Mouse (Mus musculus) adrenal gland, postnatal 14 days (tissue): Measurements from ENCODE around the gene Crybb2. TPM values are rescaled to one million over a fixed set of nuclear protein-coding genes. Genes with fewer than 3 reads are reported as not detected.
A peak's percentile ranks its signal among the peaks of the same experiment; 100 is the strongest.

Experiments used
- DNase-seq: peaks from one replicate; pipeline ENCODE4 v3.0.0; 2021; ENCODE audit warnings: mixed read lengths
- long read RNA-seq, 2 experiments: library from polyadenylated mRNA; stranded (forward); transcript quantifications; one replicate each; pipeline ENCODE4 v2.0.0; 2021
- total RNA-seq: library from RNA; stranded (reverse); gene quantifications from 2 replicates; pipeline ENCODE4 v1.2.3, GENCODE M21; 2021

The Crybb2 gene
- not detected in 2 replicates for total RNA-seq
- long read RNA-seq, experiment 1 = 0 reads
- long read RNA-seq, experiment 2 = 0 reads

DNA sequence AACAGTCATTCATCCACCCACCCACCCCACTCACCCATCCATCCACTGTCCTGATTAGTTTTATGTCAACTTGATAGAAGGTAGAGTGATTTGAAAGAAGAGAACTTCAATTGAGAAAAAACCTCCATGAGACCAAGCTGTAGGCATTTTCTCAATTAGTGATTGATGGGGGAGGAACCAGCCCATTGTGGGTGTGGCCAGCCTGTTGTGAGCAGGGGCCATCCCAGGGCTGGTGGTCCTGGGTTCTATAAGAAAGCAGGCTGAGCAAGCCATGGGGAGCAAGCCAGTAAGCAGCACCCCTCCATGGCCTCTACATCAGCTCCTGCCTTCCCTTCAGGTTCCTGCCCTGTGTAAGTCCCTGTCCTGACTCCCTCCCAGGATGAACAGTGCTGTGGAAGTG lies at the start of gene Crybb2:
TSS of gene Crybb2 (minus strand) at position 101 of the 400 bp plus-strand sequence.
- DNase-seq = no peak

DNA sequence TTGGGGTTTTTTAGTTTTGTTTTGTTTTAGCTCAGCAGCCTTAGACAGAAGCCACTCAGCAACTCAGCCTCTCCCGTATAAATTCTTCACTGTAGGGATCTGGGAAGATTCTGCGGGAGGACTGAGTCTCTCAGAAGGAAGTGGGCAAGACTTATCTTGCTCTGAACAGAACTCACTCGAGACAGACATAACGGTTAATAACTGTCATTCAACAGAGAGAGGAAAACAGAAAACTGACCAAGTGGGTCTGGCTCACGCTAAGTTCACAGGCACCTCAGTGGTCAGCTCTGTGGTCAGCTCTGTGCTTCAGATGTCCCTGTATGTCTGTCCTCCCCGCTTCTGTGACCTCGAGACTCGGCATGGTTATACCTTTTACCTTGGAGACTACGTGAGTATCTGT lies 49.4 kb upstream of the Crybb2 start:
- DNase-seq = no peak

DNA sequence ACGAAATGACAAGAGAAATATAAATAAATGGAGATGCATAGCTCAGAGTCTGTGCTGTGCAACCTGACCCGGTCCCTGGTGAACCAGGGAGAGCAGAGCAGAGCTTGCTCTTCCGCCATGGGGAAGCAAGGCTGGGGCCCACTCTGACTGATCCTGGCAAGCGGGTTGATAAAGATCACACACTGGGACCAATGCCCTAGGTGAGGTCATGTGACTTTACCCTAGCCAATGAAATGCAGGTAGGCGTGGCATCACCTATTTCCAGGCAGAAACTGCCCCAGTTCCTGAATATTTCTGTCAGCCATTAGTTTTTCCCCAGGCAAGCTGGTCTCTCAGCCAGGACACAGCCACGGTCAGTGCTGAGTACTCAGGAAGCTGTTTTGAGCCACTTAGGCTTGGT lies 48.8 kb upstream of the Crybb2 start:
- peak; percentile 46 for DNase-seq

DNA sequence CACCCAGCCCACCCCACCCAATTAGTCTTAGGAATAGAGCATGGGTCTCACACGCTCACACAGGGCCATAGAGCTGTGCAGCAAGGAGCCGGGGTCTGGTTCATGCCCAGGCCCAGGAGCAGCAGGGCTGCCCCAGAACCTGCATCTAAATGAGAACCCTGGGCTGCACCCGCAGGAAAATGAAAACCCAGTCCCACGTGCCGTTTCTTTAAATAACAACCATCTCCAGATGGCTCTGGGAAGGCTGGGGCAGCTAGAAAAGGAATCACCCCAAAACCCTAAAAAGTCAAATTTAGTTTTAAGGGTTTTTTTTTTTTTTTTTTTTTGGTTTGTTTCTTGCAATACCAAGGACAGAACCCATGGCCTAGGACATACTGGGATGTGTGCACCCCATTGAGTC lies 47.4 kb upstream of the Crybb2 start:
- DNase-seq = no peak

DNA sequence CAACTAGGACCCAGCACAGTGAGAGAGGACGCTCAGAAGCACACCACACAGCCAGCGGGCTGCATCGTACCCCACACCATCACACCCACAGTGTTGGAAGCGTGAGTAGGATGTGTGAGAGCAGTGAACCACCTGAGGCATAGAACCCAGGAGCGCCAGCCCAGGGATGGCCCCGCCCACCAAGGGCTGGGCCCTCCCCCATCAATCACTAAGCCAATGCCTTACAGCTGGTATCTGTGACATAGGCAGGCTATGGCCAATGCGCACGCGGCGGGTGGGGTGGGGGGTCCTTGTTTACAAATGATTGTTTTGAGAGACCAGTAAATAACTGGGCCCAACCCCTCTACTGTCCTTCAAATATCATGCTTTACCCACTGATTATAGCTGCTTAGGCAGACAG lies 46.0 kb upstream of the Crybb2 start:
- no peak for DNase-seq

DNA sequence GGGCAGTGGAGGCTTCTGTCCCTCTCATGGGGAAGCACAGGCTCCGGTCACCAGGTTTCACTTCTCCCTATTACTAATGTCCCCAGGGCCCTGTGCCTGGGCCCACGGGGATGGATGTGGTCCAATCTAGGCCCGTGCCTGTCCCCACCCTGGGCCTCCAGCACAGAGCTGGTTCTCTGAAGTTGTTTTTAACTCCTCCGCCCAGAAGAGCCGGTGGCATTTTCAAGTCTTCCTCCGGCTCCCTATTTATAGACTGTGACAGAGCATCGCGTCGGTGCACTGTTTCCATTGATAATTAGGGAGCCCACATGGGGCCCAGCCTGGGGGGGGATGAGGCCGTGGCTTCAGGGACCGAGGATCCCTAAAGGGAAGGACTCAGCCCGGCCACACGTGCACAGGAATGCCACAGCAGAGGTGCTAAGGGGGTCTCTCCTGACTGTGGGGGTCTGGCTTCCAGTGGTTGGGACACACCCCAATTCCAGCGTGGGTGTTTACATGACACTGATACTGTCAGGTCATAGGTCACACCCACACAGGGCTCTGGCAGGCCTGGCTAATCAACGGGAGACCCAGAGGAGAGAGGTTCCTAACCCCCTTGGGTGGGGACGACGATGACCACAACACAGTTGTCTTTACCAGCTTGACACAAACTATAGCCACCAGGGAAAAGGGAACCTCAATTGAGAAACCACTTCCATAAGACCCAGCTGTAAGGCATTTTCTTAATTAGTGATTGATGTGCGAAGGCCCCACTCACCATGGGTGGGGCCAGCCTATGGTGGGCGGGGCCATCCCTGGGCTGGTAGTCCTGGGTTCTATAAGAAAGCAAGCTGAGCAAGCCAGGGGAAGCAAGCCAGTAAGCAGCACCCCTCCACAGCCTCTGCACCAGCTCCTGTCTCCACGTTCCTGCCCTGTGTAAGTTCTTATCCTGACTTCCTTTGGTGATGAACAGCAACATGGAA lies 44.6 kb upstream of the Crybb2 start:
- no peak for DNase-seq

DNA sequence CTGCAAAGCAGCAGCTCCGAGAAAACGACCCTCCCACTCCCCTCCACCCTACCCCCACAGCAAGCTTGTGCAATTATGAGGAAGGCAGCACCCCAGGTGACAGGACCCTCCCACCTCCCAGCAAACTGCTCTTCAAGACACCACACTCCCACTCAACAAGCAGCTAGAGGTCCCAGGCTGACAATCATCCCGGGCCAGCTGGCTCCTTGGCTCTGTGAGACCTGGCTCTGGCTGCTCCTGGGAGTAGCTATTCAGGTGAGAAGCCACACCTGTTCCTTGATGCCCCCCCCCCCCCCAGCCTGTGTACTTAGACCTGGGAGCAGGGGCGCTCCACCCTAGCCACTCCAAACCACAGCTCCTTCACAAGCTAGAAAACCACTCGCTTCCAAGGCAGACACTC lies 43.2 kb upstream of the Crybb2 start:
- DNase-seq = no peak

DNA sequence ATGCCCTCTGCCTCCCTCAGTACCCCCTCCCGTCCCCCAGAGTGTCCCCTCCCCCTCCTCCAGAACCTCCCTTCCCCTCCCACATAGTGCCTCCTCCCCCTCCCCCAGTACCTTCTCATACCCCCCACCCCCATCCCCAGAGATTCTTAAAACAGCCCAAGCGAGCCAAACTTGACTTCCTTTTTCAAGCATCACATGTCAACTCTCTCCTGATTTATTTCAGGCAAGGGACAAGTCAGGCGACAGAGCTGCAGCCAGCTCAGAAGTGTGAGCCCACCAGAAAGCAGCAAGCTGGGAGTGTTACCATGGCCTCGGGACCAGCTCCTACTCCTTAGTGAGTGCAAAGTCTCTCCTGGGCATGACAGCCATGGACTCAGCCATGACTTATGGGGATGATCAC lies 41.4 kb upstream of the Crybb2 start:
- no peak for DNase-seq

DNA sequence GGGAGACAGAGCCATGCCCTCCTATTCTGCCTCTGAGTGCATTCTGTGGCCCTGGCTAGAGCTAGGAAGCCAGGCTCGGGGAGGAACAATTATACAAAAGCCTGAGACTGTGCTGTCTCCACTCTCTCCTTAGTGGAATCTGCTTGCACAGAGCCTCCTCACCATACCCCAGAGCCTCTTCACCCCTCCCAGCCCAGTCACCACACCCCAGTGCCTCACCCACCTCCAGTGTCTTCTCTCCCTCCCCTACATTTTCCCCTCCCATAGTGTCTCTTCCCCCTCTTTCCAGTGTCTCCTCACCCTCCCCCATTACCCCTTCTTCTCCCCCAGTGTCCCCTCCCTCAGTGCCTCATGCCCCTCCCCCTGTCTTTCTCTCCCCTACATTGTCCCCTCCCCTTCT lies 41.0 kb upstream of the Crybb2 start:
- no peak for DNase-seq

DNA sequence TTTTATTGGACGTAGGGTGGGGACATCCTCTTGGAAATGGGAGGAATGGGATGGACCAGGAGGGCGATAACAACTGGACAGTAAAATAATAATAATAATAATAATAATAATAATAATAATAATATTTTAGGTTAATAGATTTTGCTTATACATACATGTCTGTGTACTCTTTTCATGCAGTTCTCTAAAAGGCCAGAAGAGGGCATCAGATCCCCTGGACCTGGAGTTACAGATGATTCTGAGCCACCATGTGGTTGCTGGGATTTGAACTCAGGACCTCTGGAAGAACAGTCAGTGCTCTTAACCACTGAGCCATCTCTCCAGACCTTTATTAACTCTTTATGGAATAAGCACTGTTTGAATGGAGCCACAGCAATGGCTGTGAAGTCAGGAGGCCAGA lies 39.7 kb upstream of the Crybb2 start:
- peak; percentile 32 for DNase-seq

DNA sequence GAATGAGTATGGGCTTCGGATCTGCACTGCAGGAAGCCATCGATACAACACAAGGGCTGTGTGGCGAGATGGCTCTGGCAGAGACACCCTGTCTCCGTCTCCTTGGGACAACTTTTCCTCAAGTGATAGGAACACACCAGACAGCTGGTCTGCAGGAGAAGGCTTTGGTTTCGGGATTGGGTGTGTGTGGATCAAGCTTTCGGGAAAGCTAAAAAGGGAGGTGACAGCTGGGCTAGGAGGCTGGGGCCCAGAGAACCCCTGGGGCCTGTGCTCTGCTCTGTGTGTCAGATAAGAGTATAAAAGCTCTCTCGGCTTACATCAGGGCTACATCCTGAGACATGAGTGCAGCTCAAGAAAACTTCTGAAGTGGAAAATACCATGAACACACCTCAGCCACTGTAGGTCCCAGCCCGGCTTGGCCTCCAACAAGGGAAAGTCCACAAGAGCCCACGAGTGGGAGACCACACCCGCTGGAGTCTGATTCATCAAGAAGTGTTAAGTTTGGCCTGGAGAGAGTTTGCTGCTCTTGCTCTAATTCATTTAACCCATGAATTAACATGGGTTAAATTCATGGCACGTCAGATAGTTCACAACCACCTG lies 38.3 kb upstream of the Crybb2 start:
- no peak for DNase-seq

DNA sequence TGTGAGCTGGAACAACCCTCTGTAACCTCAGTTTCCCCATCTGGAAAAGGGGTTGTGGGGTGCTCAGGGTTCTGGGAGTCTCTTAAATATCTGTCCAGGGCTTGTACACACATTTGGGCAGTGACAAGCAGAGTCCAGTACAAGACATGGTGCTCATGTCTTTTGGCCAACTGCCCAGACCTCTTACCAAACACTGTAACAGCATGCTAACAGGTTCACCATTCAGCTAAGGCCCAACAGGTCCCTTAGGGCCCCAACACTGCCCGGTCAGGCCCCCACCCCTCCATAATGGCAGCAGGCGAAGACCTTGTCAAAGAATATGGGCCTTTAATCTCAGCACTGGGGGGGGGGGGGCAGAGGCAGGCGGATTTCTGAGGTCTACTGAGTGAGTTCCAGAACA lies 37.8 kb upstream of the Crybb2 start:
- DNase-seq = peak; percentile 72

DNA sequence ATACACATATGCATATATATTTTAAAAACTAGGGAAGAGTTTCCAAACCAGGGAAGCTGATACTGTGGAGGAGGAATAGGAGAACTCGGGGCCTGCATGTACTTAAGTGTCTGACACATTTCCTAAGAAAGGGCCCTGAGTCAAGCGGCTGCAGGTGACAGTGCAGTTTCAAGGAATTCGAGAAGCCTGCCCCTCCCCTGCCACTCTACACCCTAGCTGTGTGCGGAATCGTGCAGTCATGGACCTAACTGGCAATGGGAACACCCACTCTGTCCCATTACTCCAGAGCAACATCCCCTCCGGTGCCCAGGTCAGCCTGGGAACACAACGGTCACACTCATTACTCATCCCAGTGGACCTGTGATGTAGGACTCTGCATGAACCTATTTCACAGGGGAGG lies 36.7 kb upstream of the Crybb2 start:
- DNase-seq = no peak

DNA sequence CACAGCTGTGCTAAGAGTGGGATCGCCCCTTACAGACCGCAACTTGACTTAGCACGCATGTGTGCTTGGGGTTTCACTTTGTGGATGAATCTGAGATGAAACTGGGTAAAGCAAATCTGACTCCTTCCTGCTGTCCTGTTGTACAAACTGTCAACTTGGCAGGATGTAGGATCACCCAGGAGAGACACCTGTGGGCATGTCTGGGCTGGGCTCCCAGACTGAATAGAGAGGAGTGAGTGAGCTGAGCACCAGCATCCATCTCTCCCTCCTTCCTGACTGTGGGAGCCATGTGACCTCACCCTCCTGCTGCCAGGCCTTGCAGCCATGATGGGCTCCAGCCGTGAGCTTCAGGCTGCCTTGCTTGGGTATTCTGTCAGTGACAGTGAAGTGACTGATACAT lies 35.6 kb upstream of the Crybb2 start:
- no peak for DNase-seq

DNA sequence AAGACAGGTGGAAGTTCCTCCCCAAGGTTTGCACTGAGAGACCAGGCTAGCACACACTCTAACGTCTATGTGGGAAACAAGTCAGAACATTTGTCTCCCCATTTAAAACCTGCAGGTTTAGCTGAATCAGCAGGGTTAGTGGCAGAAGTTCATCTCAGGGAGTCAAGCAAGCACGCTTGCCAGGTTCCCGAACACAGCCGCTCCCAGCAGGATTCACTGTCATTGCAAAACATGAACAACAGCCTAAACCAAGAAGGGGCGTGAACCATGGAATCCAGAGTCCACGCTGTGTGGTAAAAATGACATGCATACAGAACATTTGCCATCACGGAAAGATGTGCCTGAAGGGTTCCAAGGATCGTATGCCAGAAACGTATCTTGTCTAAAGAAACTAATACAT lies 35.1 kb upstream of the Crybb2 start:
- DNase-seq = no peak

DNA sequence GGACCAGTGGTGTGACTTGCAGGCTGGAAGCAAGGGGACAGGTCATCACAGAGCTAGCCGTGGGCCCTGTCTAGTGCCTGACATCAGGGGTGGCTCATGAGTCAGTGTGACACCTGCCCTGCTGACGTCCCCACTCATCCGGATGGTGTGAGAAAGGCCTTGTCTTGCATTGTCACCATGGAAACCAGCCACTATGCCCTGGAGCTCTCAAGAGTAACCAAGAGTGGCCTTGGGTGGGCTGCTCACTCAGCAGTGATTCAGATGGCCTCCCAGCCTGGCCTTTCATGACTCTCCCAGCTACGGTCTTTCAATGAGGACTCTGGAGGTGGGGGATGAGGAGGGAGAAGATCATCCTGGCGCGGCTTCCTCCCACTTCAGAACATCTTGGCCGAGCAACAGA lies 32.5 kb upstream of the Crybb2 start:
- DNase-seq = peak; percentile 85

DNA sequence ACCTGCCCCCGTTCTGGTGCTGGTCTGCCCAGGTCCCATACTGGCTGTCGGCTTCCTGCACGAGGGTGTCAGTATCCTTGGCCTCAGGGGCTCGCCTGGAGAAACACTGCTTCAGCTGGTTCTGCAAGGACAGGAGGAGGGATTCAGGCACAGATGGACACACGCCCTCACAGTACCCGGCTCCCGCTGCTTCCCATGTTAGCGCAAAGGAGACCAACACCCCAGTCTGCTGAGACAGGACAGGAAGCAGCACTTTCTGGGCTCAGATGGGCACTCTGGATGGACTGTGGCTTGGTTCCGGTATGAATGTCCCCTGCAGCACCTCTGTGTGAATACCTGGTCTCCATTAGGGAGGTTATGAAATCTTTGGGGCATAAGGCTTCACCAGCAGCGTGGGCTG lies 31.5 kb upstream of the Crybb2 start:
- DNase-seq = no peak

DNA sequence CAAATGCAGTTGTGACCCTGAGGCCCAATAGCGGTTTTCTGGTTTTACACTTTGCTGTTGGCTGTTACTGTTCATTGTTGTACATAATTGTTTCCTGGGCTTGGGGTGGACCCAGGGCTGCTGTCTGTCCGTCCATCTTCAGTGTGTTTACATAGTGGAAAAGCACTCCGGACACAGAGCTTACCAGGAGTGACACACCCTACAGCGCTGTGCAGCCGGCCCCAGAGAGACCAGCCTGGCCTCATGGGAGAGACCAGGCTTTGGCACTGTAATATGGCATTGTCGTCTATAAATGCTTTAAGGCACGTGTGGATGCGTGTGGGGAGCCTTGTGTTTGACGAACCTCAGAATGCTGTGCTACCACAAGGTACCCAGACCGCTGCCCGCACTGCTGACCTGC lies 30.5 kb upstream of the Crybb2 start:
- no peak for DNase-seq

DNA sequence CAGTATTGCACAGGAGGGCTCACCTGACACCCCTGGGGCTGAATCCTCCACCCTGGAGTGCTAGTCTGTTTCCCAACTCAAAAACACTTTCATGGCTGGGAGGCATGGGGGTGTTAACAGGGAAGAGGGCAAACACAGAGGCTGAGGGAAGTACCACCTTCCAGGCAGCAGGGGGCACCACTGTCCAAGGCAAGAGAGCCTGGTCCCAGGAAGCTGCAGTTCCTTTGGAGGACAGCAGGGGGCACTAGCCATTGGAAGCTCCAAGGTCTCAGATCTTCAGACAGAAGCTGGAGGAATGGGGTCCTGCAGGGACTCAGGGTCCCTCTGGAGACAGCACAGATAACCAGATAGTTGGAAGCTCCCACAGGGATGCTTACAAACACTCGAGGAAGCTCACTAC lies 29.6 kb upstream of the Crybb2 start:
- peak; percentile 95 for DNase-seq

DNA sequence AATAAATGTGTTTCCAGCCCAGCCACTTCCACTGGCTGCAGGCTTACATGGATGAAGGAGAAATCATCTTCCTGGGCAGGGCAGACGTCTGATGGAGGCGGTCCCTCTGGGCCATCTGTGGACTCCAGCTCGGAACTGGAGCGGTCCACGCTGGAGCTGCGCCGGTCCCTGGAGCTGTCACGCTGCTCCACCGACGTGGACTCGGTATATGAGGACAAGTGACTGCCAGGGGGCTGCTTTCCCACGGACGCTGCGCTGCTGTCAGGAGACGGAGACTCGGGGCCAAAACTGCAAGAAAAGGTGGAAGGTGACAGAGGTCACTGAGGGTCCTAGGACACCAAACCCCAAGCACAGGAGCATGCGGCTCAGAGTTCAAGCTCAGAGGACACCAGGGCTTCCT lies 27.6 kb upstream of the Crybb2 start:
- DNase-seq = no peak

DNA sequence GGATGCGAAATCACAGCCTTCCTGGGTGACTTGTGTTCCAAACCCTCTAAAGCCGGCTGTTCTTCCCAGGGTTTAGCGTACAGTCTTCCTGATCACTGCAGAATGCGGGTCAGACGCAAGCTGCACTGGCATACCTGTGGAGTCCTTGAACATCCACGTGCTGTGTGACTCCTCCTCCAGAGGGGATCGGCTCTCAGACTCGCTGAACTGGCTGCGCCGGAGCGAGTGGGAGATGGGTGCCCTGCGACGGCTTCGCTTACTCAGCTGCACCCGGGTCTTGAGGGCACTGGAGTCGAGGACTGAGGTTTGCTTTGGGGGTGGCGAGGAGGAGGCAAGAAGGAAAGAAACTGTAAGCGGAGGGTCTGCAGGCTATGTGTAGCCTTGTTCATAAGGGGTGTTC lies 25.5 kb upstream of the Crybb2 start:
- no peak for DNase-seq

DNA sequence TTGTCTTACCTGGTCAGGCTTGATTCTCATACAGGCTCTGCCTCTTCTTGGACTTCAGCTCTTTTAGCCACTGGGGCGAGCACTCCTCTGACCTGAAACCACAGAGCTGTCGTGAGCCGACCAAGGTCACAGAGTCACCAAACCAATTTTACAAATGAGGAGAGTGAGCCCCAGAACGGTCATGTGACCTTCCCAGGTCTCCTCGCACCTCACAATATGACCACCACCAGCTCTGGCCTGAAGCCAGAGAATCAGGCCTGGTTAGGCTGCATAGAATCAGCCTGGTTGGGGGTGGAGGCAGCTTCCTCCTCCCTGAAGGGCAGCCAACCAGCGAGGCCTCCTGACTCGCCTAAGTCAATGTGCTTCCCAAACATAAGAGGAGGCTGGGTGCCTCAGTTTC lies 22.5 kb upstream of the Crybb2 start:
- DNase-seq = no peak

DNA sequence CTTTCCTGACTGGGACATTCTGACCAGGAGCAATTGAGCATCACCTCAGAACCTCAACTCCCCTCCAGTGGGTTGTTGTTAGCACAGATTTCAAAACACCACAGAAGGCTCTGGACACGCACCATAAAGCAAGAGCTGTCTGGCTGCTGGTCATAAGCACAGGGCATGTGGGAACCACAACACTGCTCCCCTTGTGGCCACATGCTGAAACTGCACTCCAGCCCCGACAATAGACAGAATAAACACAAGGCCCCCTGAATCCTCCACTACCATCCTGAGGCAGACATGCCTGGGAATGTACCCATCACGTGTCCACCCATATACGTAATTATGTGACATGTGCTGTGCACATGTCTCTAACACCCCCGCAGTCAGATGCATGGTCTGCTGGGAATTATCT lies 21.2 kb upstream of the Crybb2 start:
- peak; percentile 67 for DNase-seq

DNA sequence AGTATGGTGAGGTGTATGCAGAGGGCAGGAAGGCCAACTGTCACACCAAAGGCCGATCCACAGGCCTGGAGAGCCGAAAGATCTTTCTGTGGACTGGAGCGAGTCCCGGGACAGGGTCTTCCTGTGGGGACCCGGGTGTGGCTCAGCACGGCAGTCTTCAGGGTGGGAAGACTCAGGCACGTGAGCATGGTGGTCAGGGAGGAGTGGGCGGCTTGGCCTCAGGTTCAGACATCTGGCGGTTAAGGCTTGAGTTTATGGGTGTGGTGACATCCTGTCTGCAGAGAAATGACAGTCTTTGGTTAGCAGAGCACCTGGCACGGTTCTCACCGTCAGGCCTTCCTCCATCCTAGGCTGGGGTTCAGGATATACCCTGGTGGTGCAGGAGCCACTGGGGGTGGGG lies 20.8 kb upstream of the Crybb2 start:
- DNase-seq = no peak
